Mouse (Mus musculus) CD4-positive, CD25-positive, alpha-beta regulatory T cell, adult 9 weeks (primary cell): ENCODE data around the gene Lsm12. TPM values are rescaled to one million over a fixed set of nuclear protein-coding genes. Genes with fewer than 3 reads are reported as not detected.

Experiments used
- polyA plus RNA-seq: library from polyadenylated mRNA; unstranded; fragments of 100-300 nt; shearing (Covaris generic); gene quantifications from one replicate; pipeline ENCODE4 v1.2.1, GENCODE M21; 2017

The Lsm12 gene
- 52.4 TPM for polyA plus RNA-seq

DNA sequence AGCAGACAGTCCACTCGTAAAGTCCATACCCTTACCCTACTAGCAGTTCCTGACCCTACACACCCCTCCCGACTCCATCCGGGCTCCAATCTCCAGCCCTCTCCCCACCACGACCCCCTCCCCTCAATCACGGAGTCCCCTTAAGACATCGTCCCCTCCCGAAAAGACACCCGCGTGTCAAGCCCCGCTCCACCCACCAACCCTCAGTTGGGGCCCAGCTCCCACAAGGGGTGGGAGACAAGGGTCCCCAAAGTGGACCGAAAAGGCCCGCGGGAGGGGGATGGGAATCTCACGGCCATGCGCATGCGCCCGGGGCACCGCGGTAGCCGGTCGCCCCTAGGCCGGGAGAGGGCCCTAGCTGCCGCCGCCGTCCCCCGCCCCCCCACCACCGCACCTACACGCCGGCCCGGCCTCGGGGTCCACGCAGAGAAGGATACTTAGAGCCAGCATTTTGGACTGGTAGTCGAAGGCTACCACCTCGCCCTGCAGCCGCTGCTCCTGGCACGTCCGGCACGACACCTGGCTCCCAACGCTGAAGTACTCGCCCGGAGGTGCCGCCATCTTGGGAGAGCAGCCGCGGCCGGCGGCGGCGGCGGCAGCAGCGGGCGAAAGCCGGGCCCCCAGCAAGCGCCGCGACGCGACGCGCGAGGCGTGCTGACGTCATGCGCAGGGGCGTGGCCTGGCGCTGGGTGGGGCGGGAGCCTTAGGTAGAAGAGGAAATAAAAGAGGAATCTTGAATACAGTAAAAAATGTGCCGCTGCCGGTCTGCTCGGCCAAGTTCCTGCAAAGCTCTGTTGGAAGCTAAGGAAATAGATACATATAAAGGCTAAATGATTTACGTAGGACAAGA is at the start of gene Lsm12:
Gene Lsm12 (minus strand): TSS at position 651 of the 850 bp plus-strand sequence.

DNA sequence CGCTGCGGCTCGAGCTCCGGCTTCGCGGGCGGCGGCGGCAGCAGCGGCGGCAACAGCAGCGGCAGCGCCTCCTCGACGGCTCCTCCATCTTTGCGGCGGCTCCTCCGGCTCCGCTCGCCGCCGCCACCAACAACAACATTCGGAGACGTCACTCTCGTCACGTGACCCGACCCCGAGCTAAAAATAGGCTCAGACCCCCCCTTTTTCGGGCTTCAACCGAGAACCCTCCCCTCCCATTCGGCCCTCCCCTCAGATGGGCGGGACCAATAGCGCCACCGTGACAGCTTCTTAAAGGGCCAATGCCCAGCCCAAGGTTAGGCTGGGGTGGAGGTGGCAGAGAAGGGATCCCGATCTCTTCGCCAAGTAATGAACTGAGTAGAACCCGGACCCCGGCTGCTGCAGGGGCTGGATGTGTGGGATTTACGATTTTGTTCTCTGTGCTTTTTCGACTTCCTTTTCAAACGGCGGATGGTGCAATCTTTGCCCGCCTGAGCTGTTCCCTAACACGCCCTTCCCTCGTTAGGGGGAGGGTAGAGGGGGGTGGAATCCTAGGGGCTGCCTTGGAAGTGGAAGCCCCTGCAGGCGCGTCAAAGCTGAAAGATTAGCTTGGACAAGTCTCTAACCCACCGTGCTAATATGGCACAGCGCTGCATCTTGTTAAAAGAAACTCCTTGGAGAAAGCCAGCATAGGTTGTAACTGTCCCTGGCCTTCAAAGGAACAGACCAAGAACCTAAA is 45.1 kb upstream of the Lsm12 start, which contains the start of gene Hdac5:
Gene Hdac5 (minus strand): TSS at position 161 of the 736 bp plus-strand sequence.

GRCm38 (mm10) chr11:102189461-102190436 is 4.7 kb upstream of the Lsm12 start, which contains the start of gene G6pc3:
Gene G6pc3 (plus strand): TSS chr11:102189620.

GRCm38 (mm10) chr11:102156039-102156785 is 28.9 kb downstream of the Lsm12 start, which contains the start of gene Tmem101:
Gene Tmem101 (minus strand): TSS chr11:102156404.

GRCm38 (mm10) chr11:102145471-102146001 is 39.6 kb downstream of the Lsm12 start, which contains the start of gene Nags:
Gene Nags (plus strand): TSS chr11:102145513.

Other genes with a start within 250 kb of the Lsm12 start
- not detected for gene Sost, start 218.3 kb downstream of the Lsm12 start, polyA plus RNA-seq
- gene Cfap97d1, start 201.0 kb downstream of the Lsm12 start, polyA plus RNA-seq = not detected
- gene Dusp3, start 198.3 kb downstream of the Lsm12 start, polyA plus RNA-seq = 0.46 TPM
- gene Mpp3, start 156.8 kb downstream of the Lsm12 start, polyA plus RNA-seq = not detected
- gene Cd300lg, start 143.8 kb downstream of the Lsm12 start, polyA plus RNA-seq = not detected
- gene Mpp2, start 96.8 kb downstream of the Lsm12 start, polyA plus RNA-seq = 5.1 TPM
- not detected for gene Ppy, start 84.0 kb downstream of the Lsm12 start, polyA plus RNA-seq
- not detected for gene Pyy, start 77.5 kb downstream of the Lsm12 start, polyA plus RNA-seq
- not detected for gene Nags, start 39.8 kb downstream of the Lsm12 start, polyA plus RNA-seq
- 18.5 TPM for gene Tmem101, start 28.9 kb downstream of the Lsm12 start, polyA plus RNA-seq
- gene G6pc3, start 4.3 kb upstream of the Lsm12 start, polyA plus RNA-seq = 52.7 TPM
- gene Hdac5, start 44.9 kb upstream of the Lsm12 start, polyA plus RNA-seq = 17.5 TPM
- gene BC030867, start 63.6 kb upstream of the Lsm12 start, polyA plus RNA-seq = 1.1 TPM
- gene Asb16, start 83.4 kb upstream of the Lsm12 start, polyA plus RNA-seq = not detected
- 66.1 TPM for gene Tmub2, start 99.6 kb upstream of the Lsm12 start, polyA plus RNA-seq
- gene Atxn7l3, start 111.3 kb upstream of the Lsm12 start, polyA plus RNA-seq = 9.2 TPM
- 71.5 TPM for gene Ubtf, start 134.4 kb upstream of the Lsm12 start, polyA plus RNA-seq
- 0.79 TPM for gene Slc4a1, start 180.9 kb upstream of the Lsm12 start, polyA plus RNA-seq
- 15.9 TPM for gene Rundc3a, start 208.1 kb upstream of the Lsm12 start, polyA plus RNA-seq
- gene Slc25a39, start 222.7 kb upstream of the Lsm12 start, polyA plus RNA-seq = 32.8 TPM
- 52.2 TPM for gene Grn, start 245.0 kb upstream of the Lsm12 start, polyA plus RNA-seq